19 mouse cellular contexts compared by ENCODE assay signal in genomic region chr10:89098183-89098582, GRCm38 (mm10).
DNase-seq lines count a peak whose midpoint lies in the region; ATAC-seq and TF ChIP-seq lines count a peak whose summit lies in the region.
"Had no signal": no experiment of that assay in that cellular context is flagged by ENCODE, and none has a peak within 500 bp of the region (broad histone marks: within the 10 kb centered on the region; RNA-seq: fewer than 3 reads in every experiment).

No protein-coding gene starts in this region.

- no peaks in the 10 kb centered on the region for H3K36me3 ChIP-seq in liver, adult 2 months (ENCODE audit: control insufficient read depth, insufficient read depth, low read length)
- H3K36me3 ChIP-seq in liver, embryonic 11.5 days (ENCODE audit: control insufficient read depth, insufficient read depth, low read length), result no peaks in the 10 kb centered on the region
- H3K36me3 ChIP-seq in liver, postnatal 0 days (replicated peaks; ENCODE audit: insufficient read depth, low read length), result no peaks in the 10 kb centered on the region
- H3K36me3 ChIP-seq: G1E had no signal

- no peak for ATAC-seq in liver, embryonic 11.5 days (replicated peaks; ENCODE audit: low FRiP score)
- peak; percentile 74 for ATAC-seq in liver, postnatal 0 days
- ATAC-seq: activated CD4-positive, CD25-positive, alpha-beta regulatory T cell, adult 4 months; CD4-positive, CD25-positive, alpha-beta regulatory T cell, adult 4 months; Patski had no signal

- H3K27me3 ChIP-seq in liver, adult 2 months (ENCODE audit: control insufficient read depth, insufficient read depth, low read length), result no peaks in the 10 kb centered on the region
- no peaks in the 10 kb centered on the region for H3K27me3 ChIP-seq in liver, embryonic 11.5 days (replicated peaks; ENCODE audit: control insufficient read depth, insufficient read depth, low read length)
- no peaks in the 10 kb centered on the region for H3K27me3 ChIP-seq in liver, postnatal 0 days (ENCODE audit: insufficient read depth, low read length)
- H3K27me3 ChIP-seq: CH12.LX, Patski had no signal

- no peak for TF ChIP-seq EP300 in liver, postnatal 0 days (IDR thresholded peaks at IDR 0.05; ENCODE audit: low read depth)

- no peaks in the 10 kb centered on the region; the same call in 1 of the 2 replicates for H3K4me1 ChIP-seq in liver, adult 2 months (ENCODE audit: control insufficient read depth, insufficient read depth, low read length)
- no peaks in the 10 kb centered on the region for H3K4me1 ChIP-seq in liver, embryonic 11.5 days (replicated peaks; ENCODE audit: control insufficient read depth, insufficient read depth, low read length)
- no peaks in the 10 kb centered on the region for H3K4me1 ChIP-seq in liver, postnatal 0 days (ENCODE audit: insufficient read depth)

- no peak overlapping the region for H3K9ac ChIP-seq in liver, adult 2 months (ENCODE audit: low read depth, low read length)
- H3K9ac ChIP-seq in liver, embryonic 11.5 days (ENCODE audit: low read depth, low read length), result no peak overlapping the region
- H3K9ac ChIP-seq in liver, postnatal 0 days (replicated peaks), result no peak overlapping the region

- no peaks in the 10 kb centered on the region for H3K9me3 ChIP-seq in liver, embryonic 11.5 days (ENCODE audit: control insufficient read depth, low read length)
- no peaks in the 10 kb centered on the region for H3K9me3 ChIP-seq in liver, postnatal 0 days (ENCODE audit: low read length)

- no peak overlapping the region for H3K4me2 ChIP-seq in liver, embryonic 11.5 days
- H3K4me2 ChIP-seq in liver, postnatal 0 days (ENCODE audit: low read depth, low read length), result no peak overlapping the region

- no peak overlapping the region for H3K27ac ChIP-seq in liver, adult 2 months (replicated peaks; ENCODE audit: insufficient read depth, low read depth, low read length)
- H3K27ac ChIP-seq in liver, embryonic 11.5 days (ENCODE audit: low read depth, low read length), result no peak overlapping the region
- no peak overlapping the region for H3K27ac ChIP-seq in liver, postnatal 0 days (ENCODE audit: low read depth)

- 24% methylated on average over 4 of the region's 4 CpGs for WGBS in liver, adult 2 months
- 70% methylated on average over 4 of the region's 4 CpGs for WGBS in liver, embryonic 11.5 days
- WGBS in liver, postnatal 0 days (ENCODE audit: insufficient replicate concordance), result 54% methylated on average over 4 of the region's 4 CpGs

- TF ChIP-seq POLR2A in liver, adult 2 months (IDR thresholded peaks at IDR 0.05; ENCODE audit: extremely low read depth, insufficient read depth, low read length), result no peak

- peak; percentile 68 for DNase-seq in liver, adult 2 months (ENCODE audit: extremely low read depth, low read depth, low spot score)
- no peak for DNase-seq in liver, embryonic 11.5 days (ENCODE audit: low spot score)
- DNase-seq in liver, postnatal 0 days, result no peak
- DNase-seq in liver, result no peak
- DNase-seq: adrenal gland, adult 2 months; adrenal gland, adult 8-10 months; adrenal gland, postnatal 10 days; adrenal gland, postnatal 14 days; adrenal gland, postnatal 25 days; adrenal gland, postnatal 36 days; B cell, adult 2 months; cerebellum, adult 11 months; cerebellum, adult 11-12 months; cerebellum, adult 18-20 months had no signal

- H3K4me3 ChIP-seq in liver, adult 2 months (ENCODE audit: insufficient read depth, low read depth, low read length), result no peak overlapping the region
- no peak overlapping the region for H3K4me3 ChIP-seq in liver, embryonic 11.5 days (ENCODE audit: low read depth, low read length)
- H3K4me3 ChIP-seq in liver, postnatal 0 days (ENCODE audit: low read depth, low read length), result no peak overlapping the region

- no peaks in the 10 kb centered on the region for H3K79me2 ChIP-seq in liver, adult 2 months (ENCODE audit: control insufficient read depth, insufficient read depth, low read length)

- no peak for TF ChIP-seq CTCF in liver, adult 2 months (IDR thresholded peaks at IDR 0.05; ENCODE audit: low read depth, low read length)
- TF ChIP-seq CTCF in liver, postnatal 0 days (IDR thresholded peaks at IDR 0.05; ENCODE audit: low read depth), result no peak
